Mouse (Mus musculus): Measurements from ENCODE around the gene Col4a5. TPM values are rescaled to one million over a fixed set of nuclear protein-coding genes. Genes with fewer than 3 reads are reported as not detected.

The Col4a5 gene
- 5.0 and 10.4 TPM in 2 replicates for total RNA-seq (2012; rRNA removed)

- peak; percentile 46 for DNase-seq (ENCODE audit: low read depth, low spot score)
- Histone ChIP-seq H3K4me1 (ENCODE audit: control insufficient read depth in 2 of 2, insufficient read depth in 2 of 2, low read length in 2 of 2, poor library complexity in 1 of 2) (no peaks in the 10 kb centered on the region), H3K9me3 (ENCODE audit: control insufficient read depth, insufficient read depth, low read depth, low read length) (no peaks in the 10 kb centered on the region), H3K4me3 (ENCODE audit: insufficient read depth in 1 of 2, low read depth in 1 of 2, low read length in 2 of 2, poor library complexity in 1 of 2, severe bottlenecking in 1 of 2) (peak within 1 kb of the TSS; percentile 59 to 60), H3K27ac (ENCODE audit: insufficient read depth, low read depth, low read length, poor library complexity, severe bottlenecking) (no peak within 1 kb of the TSS), H3K36me3 (ENCODE audit: control insufficient read depth, insufficient read depth, low read length, poor library complexity, severe bottlenecking) (no peaks in the 10 kb centered on the region), H3K9ac (ENCODE audit: insufficient read depth, low read depth, low read length, poor library complexity, severe bottlenecking) (no peak within 1 kb of the TSS)
- in situ Hi-C loops (cut with MboI; ENCODE audit: low sequenced_read_pairs in 2 of 2, unreplicated experiment in 2 of 2), result no loop called here
- no peak for TF ChIP-seq HCFC1 (IDR thresholded peaks at IDR 0.05; ENCODE audit: borderline replicate concordance, insufficient read depth, low read length)
- no peak for TF ChIP-seq CHD2 (IDR thresholded peaks at IDR 0.05; ENCODE audit: low read depth, low read length)
- TF ChIP-seq ZNF384 (IDR thresholded peaks at IDR 0.05; ENCODE audit: low read depth, low read length), result no peak
- no peak for TF ChIP-seq ZC3H11A (IDR thresholded peaks at IDR 0.05; ENCODE audit: borderline replicate concordance, low read depth, low read length)
- no peak for TF ChIP-seq MAFK (IDR thresholded peaks at IDR 0.05; ENCODE audit: insufficient read depth, low read depth, low read length)
Observed at GRCm38 (mm10) chrX:141475110-141475509, at the start of gene Col4a5. TSS of gene Col4a5 (plus strand) at chrX:141475385.

- Histone ChIP-seq H3K4me3 (ENCODE audit: insufficient read depth in 1 of 2, low read depth in 1 of 2, low read length in 2 of 2, poor library complexity in 1 of 2, severe bottlenecking in 1 of 2) (no peak overlapping the region), H3K9me3 (ENCODE audit: control insufficient read depth, insufficient read depth, low read depth, low read length) (no peaks in the 10 kb centered on the region), H3K27ac (ENCODE audit: insufficient read depth, low read depth, low read length, poor library complexity, severe bottlenecking) (no peak overlapping the region), H3K9ac (ENCODE audit: insufficient read depth, low read depth, low read length, poor library complexity, severe bottlenecking) (no peak overlapping the region), H3K4me1 (ENCODE audit: control insufficient read depth in 2 of 2, insufficient read depth in 2 of 2, low read length in 2 of 2, poor library complexity in 1 of 2) (no peaks in the 10 kb centered on the region), H3K36me3 (ENCODE audit: control insufficient read depth, insufficient read depth, low read length, poor library complexity, severe bottlenecking) (no peaks in the 10 kb centered on the region)
- in situ Hi-C loops (cut with MboI; ENCODE audit: low sequenced_read_pairs in 2 of 2, unreplicated experiment in 2 of 2), result no loop called here
- no peak for DNase-seq (ENCODE audit: low read depth, low spot score)
- TF ChIP-seq MAFK (IDR thresholded peaks at IDR 0.05; ENCODE audit: insufficient read depth, low read depth, low read length) (no peak), ZC3H11A (IDR thresholded peaks at IDR 0.05; ENCODE audit: borderline replicate concordance, low read depth, low read length) (no peak), ZNF384 (IDR thresholded peaks at IDR 0.05; ENCODE audit: low read depth, low read length) (no peak), CHD2 (IDR thresholded peaks at IDR 0.05; ENCODE audit: low read depth, low read length) (no peak), HCFC1 (IDR thresholded peaks at IDR 0.05; ENCODE audit: borderline replicate concordance, insufficient read depth, low read length) (no peak)
Observed at GRCm38 (mm10) chrX:141436780-141437179, 38.4 kb upstream of the Col4a5 start.

DNA sequence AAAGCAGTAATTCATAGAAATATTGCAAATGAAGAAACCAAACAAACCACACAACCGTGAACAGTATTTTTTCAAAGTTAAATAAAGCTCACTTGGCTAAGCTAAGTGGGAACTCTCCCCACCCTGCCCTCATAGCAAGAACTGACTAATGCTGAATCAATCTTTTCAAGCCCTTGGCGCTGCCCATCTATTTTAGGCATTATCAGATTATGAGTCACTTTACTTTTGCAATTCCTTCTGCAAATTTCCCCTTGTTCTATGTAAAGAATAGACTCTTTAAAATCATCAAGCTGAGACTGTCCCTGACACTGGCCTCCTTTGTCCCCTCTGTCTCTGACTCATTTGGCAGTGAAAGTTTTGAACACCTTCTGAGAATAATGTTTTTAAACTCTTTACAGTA, 35.8 kb upstream of the Col4a5 start:
- Histone ChIP-seq H3K36me3 (ENCODE audit: control insufficient read depth, insufficient read depth, low read length, poor library complexity, severe bottlenecking) (no peaks in the 10 kb centered on the region), H3K9ac (ENCODE audit: insufficient read depth, low read depth, low read length, poor library complexity, severe bottlenecking) (no peak overlapping the region), H3K27ac (ENCODE audit: insufficient read depth, low read depth, low read length, poor library complexity, severe bottlenecking) (no peak overlapping the region), H3K4me1 (ENCODE audit: control insufficient read depth in 2 of 2, insufficient read depth in 2 of 2, low read length in 2 of 2, poor library complexity in 1 of 2) (no peaks in the 10 kb centered on the region), H3K9me3 (ENCODE audit: control insufficient read depth, insufficient read depth, low read depth, low read length) (no peaks in the 10 kb centered on the region), H3K4me3 (ENCODE audit: insufficient read depth in 1 of 2, low read depth in 1 of 2, low read length in 2 of 2, poor library complexity in 1 of 2, severe bottlenecking in 1 of 2) (no peak overlapping the region)
- in situ Hi-C loops (cut with MboI; ENCODE audit: low sequenced_read_pairs in 2 of 2, unreplicated experiment in 2 of 2), result no loop called here
- TF ChIP-seq ZNF384 (IDR thresholded peaks at IDR 0.05; ENCODE audit: low read depth, low read length), result no peak
- no peak for TF ChIP-seq HCFC1 (IDR thresholded peaks at IDR 0.05; ENCODE audit: borderline replicate concordance, insufficient read depth, low read length)
- TF ChIP-seq MAFK (IDR thresholded peaks at IDR 0.05; ENCODE audit: insufficient read depth, low read depth, low read length), result no peak
- DNase-seq (ENCODE audit: low read depth, low spot score), result no peak

DNA sequence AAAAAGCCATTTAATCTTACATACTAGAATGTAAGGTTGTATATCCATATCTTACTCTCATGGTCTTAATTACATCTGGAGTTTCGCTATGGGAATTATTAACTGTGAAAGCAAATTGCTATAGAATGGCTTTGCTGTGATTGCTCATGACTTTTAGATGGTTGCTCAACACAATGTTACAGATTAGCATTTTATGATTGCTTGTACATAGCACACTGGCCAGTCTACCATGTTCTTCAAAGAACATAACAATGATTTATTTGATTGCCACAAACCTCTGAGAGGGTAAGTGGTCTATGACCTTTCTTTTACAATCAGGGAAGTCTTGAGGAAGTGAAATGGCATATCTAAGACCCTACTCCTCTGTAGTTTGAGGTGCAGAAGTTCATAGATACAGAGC, 27.2 kb upstream of the Col4a5 start:
- in situ Hi-C loops (cut with MboI; ENCODE audit: low sequenced_read_pairs in 2 of 2, unreplicated experiment in 2 of 2), result no loop called here

More for the DNA sequence above, 27.2 kb upstream of the Col4a5 start:
- TF ChIP-seq HCFC1 (IDR thresholded peaks at IDR 0.05; ENCODE audit: borderline replicate concordance, insufficient read depth, low read length) (no peak), ZC3H11A (IDR thresholded peaks at IDR 0.05; ENCODE audit: borderline replicate concordance, low read depth, low read length) (no peak), ZNF384 (IDR thresholded peaks at IDR 0.05; ENCODE audit: low read depth, low read length) (no peak), CHD2 (IDR thresholded peaks at IDR 0.05; ENCODE audit: low read depth, low read length) (no peak), MAFK (IDR thresholded peaks at IDR 0.05; ENCODE audit: insufficient read depth, low read depth, low read length) (no peak)
- Histone ChIP-seq H3K27ac (ENCODE audit: insufficient read depth, low read depth, low read length, poor library complexity, severe bottlenecking) (no peak overlapping the region), H3K4me3 (ENCODE audit: insufficient read depth in 1 of 2, low read depth in 1 of 2, low read length in 2 of 2, poor library complexity in 1 of 2, severe bottlenecking in 1 of 2) (no peak overlapping the region), H3K4me1 (ENCODE audit: control insufficient read depth in 2 of 2, insufficient read depth in 2 of 2, low read length in 2 of 2, poor library complexity in 1 of 2) (no peaks in the 10 kb centered on the region), H3K36me3 (ENCODE audit: control insufficient read depth, insufficient read depth, low read length, poor library complexity, severe bottlenecking) (no peaks in the 10 kb centered on the region), H3K9ac (ENCODE audit: insufficient read depth, low read depth, low read length, poor library complexity, severe bottlenecking) (no peak overlapping the region), H3K9me3 (ENCODE audit: control insufficient read depth, insufficient read depth, low read depth, low read length) (no peaks in the 10 kb centered on the region)
- DNase-seq (ENCODE audit: low read depth, low spot score), result no peak
